Mouse (Mus musculus): ENCODE measurements around the gene Cltb. TPM values are rescaled to one million over a fixed set of nuclear protein-coding genes. Genes with fewer than 3 reads are reported as not detected.
A peak's percentile ranks its signal among the peaks of the same experiment; 100 is the strongest.

Gene Cltb
- total RNA-seq, 1 experiment: 49.5 TPM

DNA sequence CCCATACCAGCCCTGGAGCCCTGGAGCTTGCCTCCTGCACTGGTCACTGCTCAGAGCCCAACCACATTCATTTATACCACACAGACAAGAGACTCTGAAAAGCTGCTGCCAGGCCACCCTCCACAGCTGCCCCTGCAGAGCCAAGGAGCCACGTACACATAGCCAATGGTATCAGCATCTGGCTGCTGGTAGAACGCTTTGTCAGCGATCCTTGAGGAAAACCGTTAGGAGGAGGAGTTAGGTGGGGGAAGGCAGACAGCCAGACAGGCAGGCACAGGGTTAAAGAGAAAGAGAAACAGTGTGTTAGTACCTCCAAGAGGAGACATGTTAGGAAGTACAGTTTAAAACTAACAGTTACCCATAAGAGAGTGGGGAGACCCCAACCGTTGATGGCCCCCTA lies 14.3 kb downstream of the Cltb start:
- peaks cover 2 to 6% of the 10 kb centered on the region in 2 experiments; a peak in 1 of 4 replicates for H3K4me1 ChIP-seq (ENCODE audit: control insufficient read depth in 2 of 2, insufficient read depth in 2 of 2, low read length in 2 of 2, poor library complexity in 1 of 2)
- peaks cover 4% of the 10 kb centered on the region; the same call in 1 of the 2 replicates for H3K36me3 ChIP-seq (ENCODE audit: control insufficient read depth, insufficient read depth, low read length, poor library complexity, severe bottlenecking)
- H3K4me3 ChIP-seq (ENCODE audit: insufficient read depth in 1 of 2, low read depth in 1 of 2, low read length in 2 of 2, poor library complexity in 1 of 2, severe bottlenecking in 1 of 2): no peak overlapping the region
- H3K9me3 ChIP-seq (ENCODE audit: control insufficient read depth, insufficient read depth, low read depth, low read length): no peaks in the 10 kb centered on the region
- no peak overlapping the region for H3K27ac ChIP-seq (ENCODE audit: insufficient read depth, low read depth, low read length, poor library complexity, severe bottlenecking)
- H3K9ac ChIP-seq (ENCODE audit: insufficient read depth, low read depth, low read length, poor library complexity, severe bottlenecking): no peak overlapping the region
- DNase-seq (ENCODE audit: low read depth, low spot score): no peak
- TF ChIP-seq ZC3H11A (IDR thresholded peaks at IDR 0.05; ENCODE audit: borderline replicate concordance, low read depth, low read length) (no peak), MAFK (IDR thresholded peaks at IDR 0.05; ENCODE audit: insufficient read depth, low read depth, low read length) (0 out of 2 replicates have a peak, but pooled peaks have one; percentile 7), CHD2 (IDR thresholded peaks at IDR 0.05; ENCODE audit: low read depth, low read length) (no peak)
- in situ Hi-C loops (cut with MboI; ENCODE audit: low sequenced_read_pairs in 2 of 2, unreplicated experiment in 2 of 2): no loop called here

- no peak for DNase-seq (ENCODE audit: low read depth, low spot score)
- Histone ChIP-seq H3K4me3 (ENCODE audit: insufficient read depth in 1 of 2, low read depth in 1 of 2, low read length in 2 of 2, poor library complexity in 1 of 2, severe bottlenecking in 1 of 2) (no peak overlapping the region), H3K27ac (ENCODE audit: insufficient read depth, low read depth, low read length, poor library complexity, severe bottlenecking) (no peak overlapping the region), H3K9me3 (ENCODE audit: control insufficient read depth, insufficient read depth, low read depth, low read length) (no peaks in the 10 kb centered on the region), H3K9ac (ENCODE audit: insufficient read depth, low read depth, low read length, poor library complexity, severe bottlenecking) (no peak overlapping the region), H3K36me3 (ENCODE audit: control insufficient read depth, insufficient read depth, low read length, poor library complexity, severe bottlenecking) (peaks cover 6% of the 10 kb centered on the region; the same call in 1 of the 2 replicates), H3K4me1 (ENCODE audit: control insufficient read depth in 2 of 2, insufficient read depth in 2 of 2, low read length in 2 of 2, poor library complexity in 1 of 2) (peaks cover 1 to 6% of the 10 kb centered on the region in 2 experiments; a peak in 1 of 4 replicates)
- no peak for TF ChIP-seq HCFC1 (IDR thresholded peaks at IDR 0.05; ENCODE audit: borderline replicate concordance, insufficient read depth, low read length)
- no peak for TF ChIP-seq ZC3H11A (IDR thresholded peaks at IDR 0.05; ENCODE audit: borderline replicate concordance, low read depth, low read length)
- TF ChIP-seq MAFK (IDR thresholded peaks at IDR 0.05; ENCODE audit: insufficient read depth, low read depth, low read length): no peak
- no peak for TF ChIP-seq CHD2 (IDR thresholded peaks at IDR 0.05; ENCODE audit: low read depth, low read length)
- no peak for TF ChIP-seq ZNF384 (IDR thresholded peaks at IDR 0.05; ENCODE audit: low read depth, low read length)
- in situ Hi-C loops (cut with MboI; ENCODE audit: low sequenced_read_pairs in 2 of 2, unreplicated experiment in 2 of 2): no loop called here
Measured at GRCm38 (mm10) chr13:54596107-54596690, 14.9 kb downstream of the Cltb start.

GRCm38 (mm10) chr13:54593617-54594016 lies 17.5 kb downstream of the Cltb start:
- in situ Hi-C loops (cut with MboI; ENCODE audit: low sequenced_read_pairs in 2 of 2, unreplicated experiment in 2 of 2): no loop called here
- Histone ChIP-seq H3K27ac (ENCODE audit: insufficient read depth, low read depth, low read length, poor library complexity, severe bottlenecking) (no peak overlapping the region), H3K9me3 (ENCODE audit: control insufficient read depth, insufficient read depth, low read depth, low read length) (no peaks in the 10 kb centered on the region), H3K4me1 (ENCODE audit: control insufficient read depth in 2 of 2, insufficient read depth in 2 of 2, low read length in 2 of 2, poor library complexity in 1 of 2) (peaks cover 1 to 2% of the 10 kb centered on the region in 2 experiments; a peak in 1 of 4 replicates), H3K4me3 (ENCODE audit: insufficient read depth in 1 of 2, low read depth in 1 of 2, low read length in 2 of 2, poor library complexity in 1 of 2, severe bottlenecking in 1 of 2) (no peak overlapping the region), H3K9ac (ENCODE audit: insufficient read depth, low read depth, low read length, poor library complexity, severe bottlenecking) (no peak overlapping the region), H3K36me3 (ENCODE audit: control insufficient read depth, insufficient read depth, low read length, poor library complexity, severe bottlenecking) (peaks cover 7% of the 10 kb centered on the region; the same call in 1 of the 2 replicates)
- no peak for DNase-seq (ENCODE audit: low read depth, low spot score)
- TF ChIP-seq MAFK (IDR thresholded peaks at IDR 0.05; ENCODE audit: insufficient read depth, low read depth, low read length) (no peak), ZNF384 (IDR thresholded peaks at IDR 0.05; ENCODE audit: low read depth, low read length) (no peak), ZC3H11A (IDR thresholded peaks at IDR 0.05; ENCODE audit: borderline replicate concordance, low read depth, low read length) (no peak), HCFC1 (IDR thresholded peaks at IDR 0.05; ENCODE audit: borderline replicate concordance, insufficient read depth, low read length) (no peak), CHD2 (IDR thresholded peaks at IDR 0.05; ENCODE audit: low read depth, low read length) (no peak)

DNA sequence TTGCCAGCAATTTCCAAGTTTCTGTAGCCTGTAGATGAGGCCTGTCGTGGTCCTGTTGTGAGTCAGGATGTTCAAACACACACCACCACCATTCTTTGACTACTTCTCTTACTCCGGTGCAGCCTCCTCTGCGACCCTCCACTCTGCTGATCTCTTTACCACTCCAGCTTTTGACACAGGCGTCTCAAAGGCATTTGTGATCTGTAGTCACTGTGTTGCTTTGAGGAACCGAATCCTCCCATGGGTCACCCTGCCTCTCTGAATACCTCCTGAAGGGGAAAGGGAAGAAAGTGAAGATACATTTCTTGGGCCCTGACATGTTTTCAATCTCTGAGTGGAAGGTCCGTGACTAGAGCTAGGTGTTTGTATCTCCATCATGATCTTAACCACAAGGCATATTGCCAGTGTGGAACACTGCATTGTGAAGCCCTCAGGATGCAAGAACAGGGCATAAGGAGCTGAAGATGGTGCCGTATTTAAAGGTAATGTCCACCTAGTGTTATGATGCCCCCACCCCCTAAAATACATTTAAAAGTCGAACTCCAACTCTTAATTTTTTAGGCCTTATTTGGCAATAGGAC lies 19.3 kb downstream of the Cltb start:
- TF ChIP-seq CHD2 (IDR thresholded peaks at IDR 0.05; ENCODE audit: low read depth, low read length) (no peak), ZNF384 (IDR thresholded peaks at IDR 0.05; ENCODE audit: low read depth, low read length) (no peak), HCFC1 (IDR thresholded peaks at IDR 0.05; ENCODE audit: borderline replicate concordance, insufficient read depth, low read length) (no peak)
- no peak overlapping the region for H3K4me3 ChIP-seq (ENCODE audit: insufficient read depth in 1 of 2, low read depth in 1 of 2, low read length in 2 of 2, poor library complexity in 1 of 2, severe bottlenecking in 1 of 2)
- peaks cover 0 to 2% of the 10 kb centered on the region in 2 experiments; a peak in 1 of 4 replicates for H3K4me1 ChIP-seq (ENCODE audit: control insufficient read depth in 2 of 2, insufficient read depth in 2 of 2, low read length in 2 of 2, poor library complexity in 1 of 2)
- no peak for DNase-seq (ENCODE audit: low read depth, low spot score)
- H3K9ac ChIP-seq (ENCODE audit: insufficient read depth, low read depth, low read length, poor library complexity, severe bottlenecking): no peak overlapping the region
- H3K36me3 ChIP-seq (ENCODE audit: control insufficient read depth, insufficient read depth, low read length, poor library complexity, severe bottlenecking): peaks cover 8% of the 10 kb centered on the region
- no peaks in the 10 kb centered on the region for H3K9me3 ChIP-seq (ENCODE audit: control insufficient read depth, insufficient read depth, low read depth, low read length)
- in situ Hi-C loops (cut with MboI; ENCODE audit: low sequenced_read_pairs in 2 of 2, unreplicated experiment in 2 of 2): no loop called here
- H3K27ac ChIP-seq (ENCODE audit: insufficient read depth, low read depth, low read length, poor library complexity, severe bottlenecking): no peak overlapping the region

Data from ES-E14 (cell line).